Mouse (Mus musculus) megakaryocyte progenitor cell, adult 5-6 weeks (primary cell): ENCODE data around the gene Sars. TPM values are rescaled to one million over a fixed set of nuclear protein-coding genes. Genes with fewer than 3 reads are reported as not detected.
A peak's percentile ranks its signal among the peaks of the same experiment; 100 is the strongest.

Source experiments
- ATAC-seq: replicated peaks from 2 replicates; pipeline ENCODE4 v1.8.0; 2016; ENCODE audit warnings: mild to moderate bottlenecking, moderate TSS enrichment, inconsistent platforms; ENCODE audit not compliant: poor library complexity
- total RNA-seq, 2 experiments: library from RNA; stranded (forward) in 1 of 2; stranded (reverse) in 1 of 2; fragments of 157-497, 149-512 nt in 1 of 2; fragments of 200-1000 nt in 1 of 2; gene quantifications; 2 replicates each; pipeline versions ENCODE4 v1.2.3 to v1.2.4; 2015 to 2017

Gene Sars
- total RNA-seq, 2 experiments from 2014 or later, result 26.5 to 249 TPM

DNA sequence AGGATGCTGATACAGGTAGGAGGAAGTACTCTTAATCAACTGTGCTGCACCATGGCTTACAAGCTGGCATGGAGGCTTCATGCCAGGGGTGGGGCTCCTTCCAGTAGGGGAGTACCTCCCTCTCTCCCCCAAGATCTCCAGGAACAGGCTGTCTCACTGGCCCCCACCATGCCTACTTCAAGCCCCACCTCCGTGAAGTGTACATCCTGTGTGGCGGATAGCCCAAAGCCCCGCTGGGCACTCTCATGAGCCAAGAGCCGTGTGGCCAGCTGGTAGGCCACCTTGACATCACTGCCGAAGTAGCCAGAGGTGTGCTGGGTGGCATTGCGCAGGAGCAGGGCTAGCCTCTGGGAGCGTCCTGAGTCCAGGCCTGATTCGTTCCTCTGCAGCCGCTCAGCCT, 46.7 kb downstream of the Sars start:
- ATAC-seq, result no peak

DNA sequence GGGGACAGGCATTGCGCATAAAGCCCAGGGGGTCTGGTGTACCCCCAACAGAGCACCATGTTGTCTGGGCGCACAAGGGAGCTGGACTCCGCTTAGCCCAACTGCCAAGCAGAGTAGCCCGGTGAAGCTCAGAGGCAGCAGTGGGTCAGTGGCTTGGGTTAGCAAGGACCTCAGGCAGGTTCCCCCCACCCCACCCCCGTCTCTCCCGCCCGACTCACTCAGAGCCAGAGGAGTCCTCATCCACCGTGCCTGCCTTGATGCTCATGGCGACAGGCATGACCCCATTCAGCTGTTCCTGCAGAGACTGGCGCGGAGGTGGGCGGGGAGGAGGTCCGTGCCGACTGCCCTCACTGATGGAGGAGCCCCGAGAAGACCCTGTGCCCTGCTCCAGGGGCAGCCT, 52.2 kb downstream of the Sars start:
- ATAC-seq, result no peak

DNA sequence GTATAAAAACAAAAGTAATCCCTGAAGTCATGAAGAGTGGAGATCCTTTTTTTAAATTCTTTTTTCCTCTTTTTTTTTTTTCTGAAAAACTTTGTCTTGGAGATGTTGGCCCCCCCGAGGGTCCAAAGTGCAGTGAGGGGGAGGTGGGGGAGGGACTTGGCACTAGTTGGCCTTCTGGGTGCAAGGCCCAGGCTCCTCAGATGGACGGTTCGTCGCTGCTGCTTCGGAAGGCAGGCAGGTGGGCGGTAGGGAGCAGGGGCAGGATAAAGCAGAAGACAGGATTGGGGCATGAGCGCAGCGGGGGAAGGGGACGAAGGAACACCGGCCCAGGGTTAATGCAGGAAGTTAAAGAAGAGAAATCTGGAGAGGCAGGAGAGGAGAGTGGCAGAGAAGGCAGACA, 52.7 kb downstream of the Sars start:
- ATAC-seq, result no peak

DNA sequence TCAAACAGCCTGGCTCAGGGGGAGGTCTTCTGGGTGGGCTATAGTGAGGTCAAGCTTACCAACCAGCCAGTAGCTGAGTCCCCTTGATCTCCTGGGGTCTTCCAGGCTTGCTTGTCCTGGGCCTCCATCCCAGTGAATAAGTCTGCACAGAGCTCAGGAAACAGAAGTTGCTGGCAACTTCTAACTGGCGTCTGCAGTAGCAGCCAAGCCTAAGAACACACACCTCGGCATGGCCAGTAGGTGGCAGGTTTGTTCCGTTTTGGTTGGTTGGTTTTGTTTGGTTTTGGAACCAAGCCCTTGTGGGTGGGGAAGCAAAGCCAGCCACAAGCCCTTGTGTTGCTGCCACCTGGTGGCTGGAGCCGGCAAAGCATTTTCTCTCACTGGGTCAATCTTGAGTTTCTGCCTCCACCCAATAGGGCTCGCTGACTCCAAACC, 55.9 kb downstream of the Sars start:
- peak; percentile 99 for ATAC-seq

DNA sequence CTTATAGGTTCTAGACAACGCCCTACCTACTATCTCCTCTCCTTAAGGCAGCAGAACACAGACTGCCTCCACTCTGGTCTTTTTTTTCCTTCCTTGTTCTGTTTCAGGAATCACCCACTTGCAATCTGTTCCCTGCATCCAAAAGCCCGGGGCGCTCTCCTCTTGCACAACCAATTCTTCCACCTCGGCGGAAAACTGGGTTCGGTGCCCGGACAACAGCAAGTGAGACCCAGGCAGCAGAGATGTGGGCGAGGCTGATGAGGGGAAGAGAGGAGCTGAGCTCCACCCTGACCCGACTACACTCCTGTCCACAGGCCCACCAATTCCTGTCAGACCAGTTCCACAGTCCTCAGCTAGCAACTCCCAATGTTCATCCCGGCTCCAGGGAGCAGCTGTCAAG, 58.8 kb downstream of the Sars start:
- ATAC-seq, result no peak

DNA sequence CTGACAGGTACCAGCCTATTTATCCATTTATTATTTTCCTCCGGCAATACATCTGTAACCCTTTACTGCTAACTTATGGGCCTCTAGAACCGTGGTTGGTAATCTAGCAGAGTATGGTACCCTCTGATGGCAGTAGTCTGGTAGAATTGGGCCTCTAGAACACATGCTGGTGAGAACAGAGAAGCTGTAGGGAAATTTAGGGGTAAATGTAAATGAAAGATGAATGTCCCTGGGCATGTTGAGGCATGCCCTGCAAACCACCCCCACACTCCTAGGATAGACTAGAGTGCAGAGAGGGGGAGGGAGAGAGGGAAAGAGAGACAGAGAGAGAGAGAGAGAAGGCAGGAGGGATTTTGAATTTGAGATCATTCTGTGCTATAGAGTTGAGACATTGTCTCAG, 60.6 kb downstream of the Sars start:
- ATAC-seq, result no peak

DNA sequence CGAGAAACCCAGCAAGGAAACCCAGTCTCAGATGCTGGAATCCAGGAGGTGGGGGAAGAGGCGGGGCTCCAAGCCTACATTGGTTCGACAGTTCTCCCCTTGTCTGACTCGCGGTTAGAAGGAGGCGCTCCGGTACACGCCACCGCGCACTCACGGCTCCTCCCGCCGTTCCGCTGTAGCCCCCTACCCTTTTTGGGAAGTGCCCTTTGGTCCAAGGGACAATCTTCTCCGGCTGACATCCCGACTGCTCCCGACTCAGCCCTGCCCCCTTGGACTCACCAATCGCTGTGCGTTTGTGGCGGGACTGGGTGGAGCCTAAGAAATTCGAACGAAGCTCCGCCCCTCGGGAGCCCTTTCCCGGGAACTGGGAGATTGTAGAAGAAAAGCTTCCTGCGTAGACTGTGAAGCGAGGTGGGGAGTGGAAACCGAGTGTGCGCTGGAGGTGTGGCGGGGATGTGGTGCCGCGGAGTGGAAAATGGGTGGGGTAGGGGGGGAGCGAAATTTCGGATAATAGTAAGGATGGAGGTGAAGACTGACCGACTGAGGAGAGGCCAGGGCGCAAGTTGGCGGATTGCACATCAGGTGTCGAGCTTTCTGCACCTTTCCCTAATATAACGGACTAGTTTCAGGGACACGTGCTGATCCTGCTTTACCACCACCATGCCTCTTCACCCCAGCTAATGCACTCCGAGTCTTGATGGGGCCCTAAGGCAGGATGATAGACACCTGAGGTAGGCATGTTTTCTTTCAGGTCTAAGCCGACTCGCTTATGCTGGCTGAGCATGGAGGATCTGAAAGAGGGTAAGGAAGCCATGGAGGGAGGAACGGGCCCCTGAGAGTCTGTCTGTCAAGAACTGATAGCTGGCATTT, 61.3 kb downstream of the Sars start, which contains the start of gene Psrc1:
Gene Psrc1, plus strand, starts transcription at position 355 of the 870 bp plus-strand sequence.
- peak; percentile 73 for ATAC-seq

DNA sequence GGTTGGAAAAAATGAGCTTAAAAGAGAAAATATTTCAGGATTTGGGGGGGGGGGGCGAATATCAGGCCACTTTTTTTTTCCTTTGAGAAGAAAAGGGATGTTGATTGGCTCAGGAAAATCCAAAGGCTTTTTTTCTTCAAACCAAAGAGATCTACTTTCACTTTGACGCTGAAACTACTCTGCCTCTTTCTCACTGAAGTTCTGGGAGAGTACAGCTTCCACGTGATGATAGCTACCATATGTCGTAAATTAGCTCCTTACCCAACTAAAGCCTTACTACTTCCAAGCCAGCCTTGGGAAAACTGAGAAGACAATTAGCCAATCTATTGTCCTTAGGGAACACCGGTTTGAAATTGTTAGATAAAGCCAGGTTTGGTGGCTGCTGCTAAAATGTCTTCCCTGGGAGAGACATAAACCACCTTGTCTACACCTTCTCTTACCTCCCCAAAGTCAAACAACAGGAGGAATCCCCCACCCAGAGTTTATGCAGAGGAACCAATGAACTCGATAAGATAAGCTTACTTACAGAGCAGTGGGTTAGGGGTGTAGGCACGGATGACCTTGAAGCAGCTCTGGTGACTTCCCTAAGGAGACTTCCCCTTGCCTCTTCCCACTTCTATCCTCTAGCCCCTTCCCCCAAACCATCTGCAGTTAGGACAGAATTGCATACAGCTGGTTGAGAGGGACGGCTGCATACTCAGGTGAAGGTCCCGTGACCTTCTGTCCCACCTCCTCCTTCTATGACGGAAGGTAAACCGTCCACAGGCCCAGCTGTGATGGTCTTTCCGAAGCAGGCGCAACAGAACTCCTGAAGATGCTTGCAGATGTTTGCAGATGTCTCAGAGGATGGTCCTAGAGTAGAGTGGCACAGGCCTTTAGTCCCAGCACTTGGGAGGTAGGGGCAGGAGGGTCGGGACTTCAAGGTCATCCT, 62.8 kb downstream of the Sars start:
- ATAC-seq, result no peak

DNA sequence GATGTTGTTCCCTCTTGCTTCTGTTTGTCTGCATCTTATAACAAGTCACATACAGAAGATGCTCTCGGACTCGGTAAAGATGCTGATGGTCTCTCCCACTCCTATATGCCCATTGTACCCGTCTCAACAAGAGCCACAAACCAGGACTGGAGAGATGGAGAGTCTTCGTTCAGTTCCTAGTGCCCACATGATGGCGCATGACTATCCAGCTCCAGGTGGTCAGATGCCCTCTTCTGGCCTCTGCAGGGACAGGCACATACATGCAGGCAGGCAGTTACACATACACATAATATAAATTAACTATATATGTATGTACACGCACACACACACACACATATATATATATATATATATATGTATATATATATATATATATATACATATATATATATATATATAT, 64.3 kb downstream of the Sars start:
- peak; percentile 58 for ATAC-seq

DNA sequence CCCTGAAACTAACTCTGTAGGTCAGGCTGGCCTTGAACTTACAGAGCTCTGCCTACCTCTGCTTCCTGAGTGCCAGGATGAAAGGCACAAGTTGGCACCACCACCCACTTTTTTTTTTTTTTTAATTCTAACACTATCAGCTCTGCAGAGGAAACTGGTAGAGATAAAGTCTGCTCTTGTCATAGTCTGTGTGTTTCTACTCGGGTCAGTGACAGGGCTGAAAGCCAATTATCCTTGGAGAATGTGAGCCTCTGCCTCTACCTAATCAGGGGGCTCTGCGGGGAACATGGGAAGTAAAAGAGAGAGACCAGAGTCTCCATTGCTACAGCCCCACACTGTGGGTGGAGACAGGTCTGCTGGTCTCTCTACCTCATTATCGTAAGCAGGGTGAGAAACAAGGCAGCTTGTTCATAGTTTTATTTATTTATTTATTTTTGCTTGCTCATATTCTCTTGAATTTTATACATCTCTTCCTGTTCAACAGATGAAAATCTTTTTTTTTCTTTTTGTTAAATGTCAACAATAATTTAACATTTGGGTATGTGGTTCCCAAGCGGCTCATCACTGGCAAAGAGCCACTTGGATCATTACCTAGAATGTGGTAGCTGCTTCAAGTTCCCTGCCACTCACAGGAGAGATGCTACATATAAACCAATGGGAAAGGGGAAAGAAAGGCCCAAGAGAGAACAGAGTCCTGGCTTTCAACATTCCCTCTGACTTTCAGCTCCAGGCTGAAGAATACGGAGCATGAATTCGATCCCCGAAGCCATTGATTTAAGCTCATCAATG, 65.9 kb downstream of the Sars start:
- peak; percentile 10; the same call in 1 of the 2 replicates for ATAC-seq

Other genes with a start within 250 kb of the Sars start
- 2.3 and 2.5 TPM in 2 replicates for gene Cyb561d1, start 244.0 kb downstream of the Sars start, total RNA-seq (2015)
- 3.7 and 5.4 TPM in 2 replicates for gene Cyb561d1, start 244.0 kb downstream of the Sars start, total RNA-seq (2017)
- 4.0 and 4.2 TPM in 2 replicates for gene Atxn7l2, start 234.3 kb downstream of the Sars start, total RNA-seq (2015)
- gene Atxn7l2, start 234.3 kb downstream of the Sars start, total RNA-seq (2017), result 1.6 and 3.0 TPM in 2 replicates
- not detected in 2 replicates for gene Sypl2, start 218.6 kb downstream of the Sars start, total RNA-seq (2015)
- not detected in 2 replicates for gene Sypl2, start 218.6 kb downstream of the Sars start, total RNA-seq (2017)
- gene Psma5, start 188.3 kb downstream of the Sars start, total RNA-seq (2015), result 308 and 312 TPM in 2 replicates
- 290 and 314 TPM in 2 replicates for gene Psma5, start 188.3 kb downstream of the Sars start, total RNA-seq (2017)
- gene Sort1, start 161.1 kb downstream of the Sars start, total RNA-seq (2015), result 53.8 and 58.9 TPM in 2 replicates
- gene Sort1, start 161.1 kb downstream of the Sars start, total RNA-seq (2017), result 45.5 and 51.2 TPM in 2 replicates
- not detected in 2 replicates for gene Mybphl, start 80.3 kb downstream of the Sars start, total RNA-seq (2015)
- gene Mybphl, start 80.3 kb downstream of the Sars start, total RNA-seq (2017), result not detected in 2 replicates
- 7.7 and 10.3 TPM in 2 replicates for gene Psrc1, start 61.4 kb downstream of the Sars start, total RNA-seq (2015)
- 10.2 and 14.1 TPM in 2 replicates for gene Psrc1, start 61.4 kb downstream of the Sars start, total RNA-seq (2017)
- 1.1 and 1.6 TPM in 2 replicates for gene Celsr2, start 29.7 kb downstream of the Sars start, total RNA-seq (2015)
- gene Celsr2, start 29.7 kb downstream of the Sars start, total RNA-seq (2017), result 0.20 and 0.42 TPM in 2 replicates
- not detected in 2 replicates for gene 1700013F07Rik, start 88.9 kb upstream of the Sars start, total RNA-seq (2015)
- gene 1700013F07Rik, start 88.9 kb upstream of the Sars start, total RNA-seq (2017), result not detected in 2 replicates
- 0.20 and 0.27 TPM in 2 replicates for gene 5330417C22Rik, start 91.3 kb upstream of the Sars start, total RNA-seq (2015)
- 0.20 and 0.25 TPM in 2 replicates for gene 5330417C22Rik, start 91.3 kb upstream of the Sars start, total RNA-seq (2017)
- gene Tmem167b, start 117.3 kb upstream of the Sars start, total RNA-seq (2015), result 15.2 and 16.4 TPM in 2 replicates
- 35.2 and 38.2 TPM in 2 replicates for gene Tmem167b, start 117.3 kb upstream of the Sars start, total RNA-seq (2017)
- gene Taf13, start 126.5 kb upstream of the Sars start, total RNA-seq (2015), result 12.9 and 15.6 TPM in 2 replicates
- gene Taf13, start 126.5 kb upstream of the Sars start, total RNA-seq (2017), result 13.2 and 15.9 TPM in 2 replicates
- 1.6 and 2.4 TPM in 2 replicates for gene Wdr47, start 146.1 kb upstream of the Sars start, total RNA-seq (2015)
- 4.1 and 8.9 TPM in 2 replicates for gene Wdr47, start 146.1 kb upstream of the Sars start, total RNA-seq (2017)
- 36.1 and 39.2 TPM in 2 replicates for gene Clcc1, start 208.7 kb upstream of the Sars start, total RNA-seq (2015)
- gene Clcc1, start 208.7 kb upstream of the Sars start, total RNA-seq (2017), result 85.3 and 91.2 TPM in 2 replicates